Mouse (Mus musculus) skeletal muscle tissue, postnatal 0 days (tissue): ENCODE measurements around the gene Ppp2r2d. TPM values are rescaled to one million over a fixed set of nuclear protein-coding genes. Genes with fewer than 3 reads are reported as not detected.

ENCODE experiments used
- polyA plus RNA-seq: library from polyadenylated mRNA; unstranded; fragments of >200 nt; fragmentation: Nextera tagmentation; extraction: Ambion mirVana; gene quantifications from 2 replicates; pipeline ENCODE4 v1.2.1, GENCODE M21; 2015

Gene Ppp2r2d
- polyA plus RNA-seq, result 22.4 and 24.7 TPM in 2 replicates

DNA sequence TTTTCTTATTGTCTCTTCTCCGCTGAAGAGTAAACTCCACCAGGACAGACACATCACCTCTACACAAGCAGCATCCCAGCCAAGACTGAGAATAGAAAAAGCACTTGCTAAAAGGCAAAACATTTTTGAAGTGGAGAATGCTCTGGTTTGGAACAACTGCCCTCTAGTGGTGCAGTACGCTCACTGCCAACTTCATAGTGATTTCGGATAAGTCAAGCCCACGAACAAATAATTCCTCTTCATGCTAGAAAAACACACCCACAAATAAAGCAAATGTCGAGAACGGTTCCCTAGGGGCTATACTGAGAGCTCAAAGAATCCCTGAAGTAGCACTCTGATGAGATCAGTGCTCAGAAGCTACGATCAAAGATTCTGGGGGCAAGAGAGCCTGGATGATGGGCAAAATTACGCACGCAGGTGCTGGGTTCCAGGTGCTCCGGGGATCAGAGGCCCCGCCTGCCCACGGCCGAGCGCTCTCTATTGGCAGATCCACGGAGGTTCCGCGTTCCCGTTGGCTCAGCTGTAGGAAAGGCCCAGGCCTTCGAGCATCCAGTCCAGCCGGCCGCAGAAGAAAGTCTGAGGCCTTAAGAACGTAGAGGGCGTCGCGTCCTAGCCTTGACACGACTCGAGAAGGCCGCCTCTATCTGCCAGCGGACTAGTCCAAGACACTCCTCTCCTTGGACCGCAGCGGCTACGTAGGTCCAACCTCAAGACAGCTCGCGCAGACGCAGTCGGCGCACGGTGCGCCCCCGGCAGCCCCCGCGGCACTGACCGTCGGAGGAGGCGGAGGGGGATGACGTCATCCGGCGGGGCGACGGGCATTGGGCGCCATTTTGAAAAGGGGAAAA is at the start of gene Ppp2r2d, which contains the start of gene Mapk1ip1:
Gene Ppp2r2d (plus strand): TSS at position 536 of the 848 bp plus-strand sequence.
Gene Mapk1ip1 (minus strand): TSS at position 730 of the 848 bp plus-strand sequence.

DNA sequence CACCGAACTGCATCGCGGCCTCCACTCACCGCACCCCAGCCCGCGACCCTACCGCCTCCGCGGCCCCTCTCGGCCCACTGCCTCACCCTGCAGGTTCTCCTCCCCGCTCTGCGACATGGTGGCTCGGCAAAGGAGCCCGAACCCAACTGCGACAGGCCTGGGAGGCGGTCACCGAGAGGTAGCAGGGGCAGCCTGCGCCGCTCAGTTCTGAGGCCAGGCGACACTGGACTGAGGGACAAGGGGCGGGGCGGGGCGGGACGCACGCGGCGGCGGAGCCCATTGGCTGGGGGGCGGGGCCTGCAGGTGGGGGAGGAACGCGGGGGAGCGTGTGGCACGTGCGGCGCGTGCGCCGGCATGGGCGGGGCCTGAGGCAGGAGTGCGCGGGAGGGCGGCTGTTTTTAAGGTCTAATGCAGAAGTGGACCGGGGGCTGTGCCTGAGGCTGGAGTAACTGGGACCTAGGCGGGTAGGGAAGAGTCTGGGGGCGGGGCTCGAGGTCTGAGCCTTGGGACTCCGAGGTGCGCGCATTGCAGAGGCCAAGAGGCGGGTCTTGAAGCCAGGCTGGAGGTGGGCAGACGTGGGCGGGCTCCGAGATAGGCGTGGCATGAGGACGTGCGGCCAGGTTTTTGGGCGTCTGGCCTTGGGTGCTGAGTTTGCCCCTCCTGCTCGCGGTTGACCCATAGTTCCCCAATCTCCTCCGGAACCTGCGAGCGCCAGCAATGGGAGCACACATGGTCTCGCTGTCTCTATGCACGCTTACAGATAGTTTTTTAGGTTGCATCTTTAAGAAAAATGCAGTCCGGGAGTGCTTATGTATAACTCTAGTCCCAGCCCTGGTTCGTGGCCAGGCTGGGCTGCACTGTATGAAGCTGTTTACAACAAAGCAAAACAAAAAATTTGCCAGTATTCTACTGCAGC is 63.7 kb downstream of the Ppp2r2d start, which contains the start of gene Bnip3:
Gene Bnip3 (minus strand): TSS at position 243 of the 916 bp plus-strand sequence.

Other genes with a start within 250 kb of the Ppp2r2d start
- gene Mapk1ip1, start 194 bp downstream of the Ppp2r2d start, polyA plus RNA-seq, result 12.7 and 14.9 TPM in 2 replicates
- 146 and 243 TPM in 2 replicates for gene Bnip3, start 63.4 kb downstream of the Ppp2r2d start, polyA plus RNA-seq
- 0.10 TPM in 1 of 2 replicates, not detected in the other for gene Jakmip3, start 94.7 kb downstream of the Ppp2r2d start, polyA plus RNA-seq
- 3.6 and 4.4 TPM in 2 replicates for gene Dpysl4, start 239.9 kb downstream of the Ppp2r2d start, polyA plus RNA-seq